Mouse (Mus musculus) olfactory bulb, adult 2 months (tissue): ENCODE measurements around the gene Elob.

Experiments
- CTCF ChIP-seq: fragments of 200-500 bp; IDR thresholded peaks from 2 replicates; pipeline ENCODE4 v1.5.1; 2012; ENCODE audit warnings: low read depth, mild to moderate bottlenecking, low read length, moderate library complexity; ENCODE audit not compliant: insufficient read depth
- POLR2A ChIP-seq: fragments of 200-500 bp; IDR thresholded peaks from 2 replicates; pipeline ENCODE4 v1.6.1; 2012; ENCODE audit warnings: mild to moderate bottlenecking, low read depth, low read length, moderate library complexity; ENCODE audit not compliant: insufficient read depth

GRCm38 (mm10) chr17:23828271-23829001 is 500 bp downstream of the Elob start:
- no peak for TF ChIP-seq CTCF
- TF ChIP-seq POLR2A = no peak
